Mouse (Mus musculus): Measurements from ENCODE around the gene Vmp1.
A peak's percentile ranks its signal among the peaks of the same experiment; 100 is the strongest.

Vmp1 gene

GRCm38 (mm10) chr11:86683395-86684125 is at the start of gene Vmp1, which contains the start of gene Ptrh2:
TSS of gene Vmp1 (minus strand) at chr11:86683836.
TSS of gene Ptrh2 (plus strand) at chr11:86683985.
- peak; percentile 88 for DNase-seq (ENCODE audit: low spot score)

- DNase-seq (ENCODE audit: low spot score): no peak
Measured at GRCm38 (mm10) chr11:86731443-86731842, 47.8 kb upstream of the Vmp1 start.

GRCm38 (mm10) chr11:86725607-86726006 is 42.0 kb upstream of the Vmp1 start:
- no peak for DNase-seq (ENCODE audit: low spot score)

GRCm38 (mm10) chr11:86724982-86725381 is 41.3 kb upstream of the Vmp1 start:
- DNase-seq (ENCODE audit: low spot score): no peak

GRCm38 (mm10) chr11:86724004-86724403 is 40.4 kb upstream of the Vmp1 start:
- DNase-seq (ENCODE audit: low spot score): no peak

- no peak for DNase-seq (ENCODE audit: low spot score)
Measured at GRCm38 (mm10) chr11:86719390-86719789, 35.8 kb upstream of the Vmp1 start.

- no peak for DNase-seq (ENCODE audit: low spot score)
Measured at GRCm38 (mm10) chr11:86718369-86718768, 34.7 kb upstream of the Vmp1 start.

- DNase-seq (ENCODE audit: low spot score): no peak
Measured at GRCm38 (mm10) chr11:86717306-86718065, 33.9 kb upstream of the Vmp1 start.

- DNase-seq (ENCODE audit: low spot score): no peak
Measured at GRCm38 (mm10) chr11:86714606-86715005, 31.0 kb upstream of the Vmp1 start.

GRCm38 (mm10) chr11:86701151-86701550 is 17.5 kb upstream of the Vmp1 start:
- no peak for DNase-seq (ENCODE audit: low spot score)

GRCm38 (mm10) chr11:86695461-86695860 is 11.8 kb upstream of the Vmp1 start:
- no peak for DNase-seq (ENCODE audit: low spot score)

- DNase-seq (ENCODE audit: low spot score): no peak
Measured at GRCm38 (mm10) chr11:86692546-86692945, 8.9 kb upstream of the Vmp1 start.

GRCm38 (mm10) chr11:86691956-86692355 is 8.3 kb upstream of the Vmp1 start:
- no peak for DNase-seq (ENCODE audit: low spot score)

GRCm38 (mm10) chr11:86691482-86691881 is 7.8 kb upstream of the Vmp1 start:
- no peak for DNase-seq (ENCODE audit: low spot score)

GRCm38 (mm10) chr11:86690383-86690782 is 6.7 kb upstream of the Vmp1 start:
- no peak for DNase-seq (ENCODE audit: low spot score)

GRCm38 (mm10) chr11:86685366-86685765 is 1.7 kb upstream of the Vmp1 start:
- DNase-seq (ENCODE audit: low spot score): no peak

GRCm38 (mm10) chr11:86684126-86685012 is 733 bp upstream of the Vmp1 start:
- no peak for DNase-seq (ENCODE audit: low spot score)

GRCm38 (mm10) chr11:86682861-86683260 is 775 bp downstream of the Vmp1 start:
- DNase-seq (ENCODE audit: low spot score): no peak

- no peak for DNase-seq (ENCODE audit: low spot score)
Measured at GRCm38 (mm10) chr11:86681423-86681822, 2.2 kb downstream of the Vmp1 start.

GRCm38 (mm10) chr11:86680729-86681128 is 2.9 kb downstream of the Vmp1 start:
- no peak for DNase-seq (ENCODE audit: low spot score)

- no peak for DNase-seq (ENCODE audit: low spot score)
Measured at GRCm38 (mm10) chr11:86678957-86679356, 4.7 kb downstream of the Vmp1 start.

GRCm38 (mm10) chr11:86675520-86675919 is 8.1 kb downstream of the Vmp1 start:
- no peak for DNase-seq (ENCODE audit: low spot score)
